18 mouse cellular contexts compared by ENCODE assay signal in the genomic region with DNA sequence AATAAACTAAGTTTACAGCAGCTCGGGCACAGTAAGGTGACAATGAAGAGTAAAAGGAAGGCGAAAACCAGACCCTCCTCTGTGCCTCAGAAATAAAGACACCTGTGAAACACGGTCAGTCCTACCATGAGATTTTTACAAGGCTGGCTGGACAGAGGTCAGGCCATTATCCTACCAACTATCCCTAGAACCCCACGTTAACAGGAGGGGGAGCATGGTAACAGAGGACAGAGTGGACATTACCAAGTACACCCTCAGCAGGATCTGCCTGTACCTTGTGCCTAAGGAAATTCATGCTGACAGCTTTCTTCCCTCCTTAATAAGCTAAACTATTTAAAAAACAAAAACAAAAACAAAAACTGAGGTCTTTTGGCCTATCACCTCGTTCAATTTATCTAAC. TPM values are rescaled to one million over a fixed set of nuclear protein-coding genes. Genes with fewer than 3 reads are reported as not detected.
DNase-seq lines count a peak whose midpoint lies in the region; ATAC-seq lines count a peak whose summit lies in the region.
"Had no signal": no experiment of that assay in that cellular context is flagged by ENCODE, and none has a peak within 500 bp of the region (broad histone marks: within the 10 kb centered on the region; RNA-seq: fewer than 3 reads in every experiment).

No protein-coding gene starts in this region.

- 33% methylated on average over 5 of the region's 5 CpGs for WGBS in forebrain, embryonic 14.5 days
- 43% methylated on average over 5 of the region's 5 CpGs for WGBS in limb, embryonic 10.5 days
- 33% methylated on average over 5 of the region's 5 CpGs for WGBS in neural tube, embryonic 12.5 days

- H3K4me3 ChIP-seq in forebrain, embryonic 14.5 days (ENCODE audit: low read depth, low read length): peak overlapping the region; percentile 21
- H3K4me3 ChIP-seq in limb, embryonic 10.5 days: peak overlapping the region; percentile 21; the same call in 1 of the 2 replicates
- no peak overlapping the region for H3K4me3 ChIP-seq in neural tube, embryonic 12.5 days
- H3K4me3 ChIP-seq: embryonic facial prominence, embryonic 13.5 days; myocyte had no signal

- H3K9me3 ChIP-seq in forebrain, embryonic 14.5 days (replicated peaks; ENCODE audit: control insufficient read depth, low read length): no peaks in the 10 kb centered on the region
- no peaks in the 10 kb centered on the region for H3K9me3 ChIP-seq in limb, embryonic 10.5 days (replicated peaks)
- H3K9me3 ChIP-seq in neural tube, embryonic 12.5 days: no peaks in the 10 kb centered on the region
- H3K9me3 ChIP-seq: embryonic facial prominence, embryonic 13.5 days had no signal

- H3K4me1 ChIP-seq in forebrain, embryonic 14.5 days (ENCODE audit: control insufficient read depth, insufficient read depth, low read length): peaks cover 5% of the 10 kb centered on the region; the same call in 1 of the 2 replicates
- peaks cover 43% of the 10 kb centered on the region for H3K4me1 ChIP-seq in limb, embryonic 10.5 days
- peaks cover 31% of the 10 kb centered on the region for H3K4me1 ChIP-seq in neural tube, embryonic 12.5 days

- peak overlapping the region; percentile 44 for H3K4me2 ChIP-seq in forebrain, embryonic 14.5 days (ENCODE audit: low read length)
- H3K4me2 ChIP-seq in neural tube, embryonic 12.5 days (replicated peaks): peak overlapping the region; percentile 28
- H3K4me2 ChIP-seq: embryonic facial prominence, embryonic 13.5 days; liver, embryonic 11.5 days had no signal

- H3K9ac ChIP-seq in forebrain, embryonic 14.5 days (ENCODE audit: low read length): peak overlapping the region; percentile 63
- no peak overlapping the region for H3K9ac ChIP-seq in neural tube, embryonic 12.5 days
- H3K9ac ChIP-seq: embryonic facial prominence, embryonic 13.5 days had no signal

- ATAC-seq in forebrain, embryonic 14.5 days: no peak
- no peak for ATAC-seq in neural tube, embryonic 12.5 days (ENCODE audit: low FRiP score, low read depth)

- peaks cover 20% of the 10 kb centered on the region for H3K27me3 ChIP-seq in forebrain, embryonic 14.5 days (replicated peaks; ENCODE audit: control insufficient read depth, insufficient read depth, low read length)
- H3K27me3 ChIP-seq in limb, embryonic 10.5 days (ENCODE audit: low read depth, poor library complexity, severe bottlenecking): peaks cover 29% of the 10 kb centered on the region
- H3K27me3 ChIP-seq in neural tube, embryonic 12.5 days (replicated peaks): peaks cover 44% of the 10 kb centered on the region

- H3K36me3 ChIP-seq in forebrain, embryonic 14.5 days (ENCODE audit: control insufficient read depth, insufficient read depth, low read length): no peaks in the 10 kb centered on the region
- peaks cover 9% of the 10 kb centered on the region for H3K36me3 ChIP-seq in limb, embryonic 10.5 days
- H3K36me3 ChIP-seq in neural tube, embryonic 12.5 days: no peaks in the 10 kb centered on the region
- H3K36me3 ChIP-seq: embryonic facial prominence, embryonic 13.5 days had no signal

- peak overlapping the region; percentile 70 for H3K27ac ChIP-seq in forebrain, embryonic 14.5 days (ENCODE audit: low read depth, low read length)
- no peak overlapping the region for H3K27ac ChIP-seq in limb, embryonic 10.5 days
- H3K27ac ChIP-seq in neural tube, embryonic 12.5 days: no peak overlapping the region
- H3K27ac ChIP-seq: embryonic facial prominence, embryonic 13.5 days had no signal

- peak; percentile 30 to 53 for DNase-seq in cerebellum, postnatal 10 days
- DNase-seq in forebrain, embryonic 14.5 days (ENCODE audit: low spot score): no peak
- DNase-seq in limb, embryonic 10.5 days (ENCODE audit: low spot score): no peak
- DNase-seq in natural killer cell, adult 2 months (ENCODE audit: low spot score in 2 of 2): no peak
- no peak for DNase-seq in frontal cortex, postnatal 25 days (ENCODE audit: low spot score in 2 of 2)
- no peak for DNase-seq in heart, adult 18-20 months
- DNase-seq: adrenal gland, adult 8-10 months; heart, adult 11 months; heart, postnatal 36 days; layer of hippocampus, adult 9-11 months; lung, postnatal 14 days; right cerebral cortex, postnatal 14 days; thymus, postnatal 25 days had no signal

RNA-seq across cellular contexts. Expression of a gene that starts 5.3 kb away (rescaled TPM):
- polyA plus RNA-seq in forebrain, embryonic 14.5 days (2014; fragmentation: Nextera tagmentation; extraction: Ambion mirVana): 9.5 and 10.9 TPM in 2 replicates
- 13.8 and 14.9 TPM in 2 replicates for polyA plus RNA-seq in limb, embryonic 10.5 days (2016; fragmentation: Nextera tagmentation; extraction: Ambion mirVana)
- polyA plus RNA-seq in neural tube, embryonic 12.5 days (2016; fragmentation: Nextera tagmentation; extraction: Ambion mirVana): 11.3 and 14.3 TPM in 2 replicates
- total RNA-seq in heart, adult 18-20 months (2021): not detected
- total RNA-seq: heart, postnatal 36 days had no signal

RNA-seq across cellular contexts. Expression of a gene that starts 9.3 kb away (rescaled TPM):
- polyA plus RNA-seq in forebrain, embryonic 14.5 days (2014; fragmentation: Nextera tagmentation; extraction: Ambion mirVana): 0.25 and 0.33 TPM in 2 replicates
- 0.36 and 0.56 TPM in 2 replicates for polyA plus RNA-seq in limb, embryonic 10.5 days (2016; fragmentation: Nextera tagmentation; extraction: Ambion mirVana)
- polyA plus RNA-seq in neural tube, embryonic 12.5 days (2016; fragmentation: Nextera tagmentation; extraction: Ambion mirVana): 1.3 TPM in 2 replicates
- total RNA-seq in heart, adult 18-20 months (2021): not detected
- total RNA-seq: adrenal gland, adult 8-10 months; heart, postnatal 36 days had no signal
- polyA plus RNA-seq: kidney, embryonic 14.5 days; liver, embryonic 11.5 days; myocyte had no signal

RNA-seq across cellular contexts. Expression of a gene that starts 15.0 kb away (rescaled TPM):
- polyA plus RNA-seq in forebrain, embryonic 14.5 days (2014; fragmentation: Nextera tagmentation; extraction: Ambion mirVana): 7.3 and 9.8 TPM in 2 replicates
- polyA plus RNA-seq in limb, embryonic 10.5 days (2016; fragmentation: Nextera tagmentation; extraction: Ambion mirVana): 5.0 and 5.1 TPM in 2 replicates
- polyA plus RNA-seq in neural tube, embryonic 12.5 days (2016; fragmentation: Nextera tagmentation; extraction: Ambion mirVana): 11.6 and 13.4 TPM in 2 replicates
- not detected for total RNA-seq in heart, adult 18-20 months (2021)
- total RNA-seq: heart, postnatal 36 days had no signal
- polyA plus RNA-seq: kidney, embryonic 14.5 days; liver, embryonic 11.5 days had no signal

RNA-seq across cellular contexts. Expression of a gene that starts 30.2 kb away (rescaled TPM):
- 0.32 and 0.55 TPM in 2 replicates for polyA plus RNA-seq in forebrain, embryonic 14.5 days (2014; fragmentation: Nextera tagmentation; extraction: Ambion mirVana)
- polyA plus RNA-seq in limb, embryonic 10.5 days (2016; fragmentation: Nextera tagmentation; extraction: Ambion mirVana): not detected in 2 replicates
- 0.57 and 0.68 TPM in 2 replicates for polyA plus RNA-seq in neural tube, embryonic 12.5 days (2016; fragmentation: Nextera tagmentation; extraction: Ambion mirVana)
- total RNA-seq in heart, adult 18-20 months (2021): not detected
- total RNA-seq: adrenal gland, adult 8-10 months; heart, postnatal 36 days had no signal
- polyA plus RNA-seq: embryonic facial prominence, embryonic 13.5 days; kidney, embryonic 14.5 days; liver, embryonic 11.5 days; myocyte had no signal

Comparison
In these comparisons a context has a peak if more than half of its experiments do, and no peak if none do; other contexts are left out.
1. DNase-seq: peak in cerebellum, postnatal 10 days (2 of 2); none in forebrain, embryonic 14.5 days (single experiment), limb, embryonic 10.5 days (single experiment), natural killer cell, adult 2 months (0 of 2), frontal cortex, postnatal 25 days (0 of 2) and heart, adult 18-20 months (0 of 2).